Mouse (Mus musculus): Measurements from ENCODE around the gene Dctn2. TPM values are rescaled to one million over a fixed set of nuclear protein-coding genes. Genes with fewer than 3 reads are reported as not detected.

The Dctn2 gene
- total and polyA plus RNA-seq, 3 experiments = 240 to 297 TPM; not detected in 1

DNA sequence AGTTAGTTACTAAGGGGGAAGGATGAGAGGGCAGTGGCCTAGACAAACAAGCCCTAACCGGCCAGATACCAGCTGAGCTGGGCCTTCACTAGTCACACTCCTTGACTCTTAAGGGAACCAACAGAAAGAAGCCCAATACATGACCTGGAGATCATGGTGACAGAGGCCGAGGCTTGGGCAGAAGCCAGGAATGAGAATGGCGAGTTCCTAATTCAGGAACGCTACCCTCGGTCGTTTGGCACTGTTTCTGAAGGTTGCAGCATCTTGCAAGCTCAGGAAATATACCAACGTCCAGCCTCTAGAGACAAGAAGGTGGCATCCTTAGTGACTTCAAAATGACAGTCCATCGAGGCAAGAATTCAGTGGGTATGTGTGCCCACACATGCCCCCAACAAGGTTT lies 1.8 kb upstream of the Dctn2 start:
- Histone ChIP-seq H3K9ac (ENCODE audit: control insufficient read depth, low read depth, low read length, poor library complexity, severe bottlenecking) (no peak overlapping the region), H3K36me3 (ENCODE audit: control insufficient read depth in 1 of 2, insufficient read depth in 2 of 2, low read length in 2 of 2) (peaks cover 2 to 10% of the 10 kb centered on the region in 2 experiments; a peak in 2 of 4 replicates), H3K27ac (ENCODE audit: control insufficient read depth, low read depth, low read length) (no peak overlapping the region), H3K27me3 (ENCODE audit: control insufficient read depth in 1 of 2, insufficient read depth in 2 of 2, low read length in 2 of 2) (no peaks in the 10 kb centered on the region), H3K79me2 (ENCODE audit: control insufficient read depth, insufficient read depth, low read length, poor library complexity) (peaks cover 16% of the 10 kb centered on the region), H3K9me3 (replicated peaks; ENCODE audit: insufficient read depth, low read length) (no peaks in the 10 kb centered on the region), H3K4me3 (ENCODE audit: control insufficient read depth in 1 of 2, insufficient read depth in 1 of 2, low read depth in 2 of 2, low read length in 2 of 2) (no peak overlapping the region), H3K4me1 (ENCODE audit: control insufficient read depth in 1 of 2, insufficient read depth in 2 of 2, low read length in 2 of 2) (peaks cover 0 to 24% of the 10 kb centered on the region in 2 experiments)
- no peak for TF ChIP-seq NELFE (IDR thresholded peaks at IDR 0.05; ENCODE audit: low read depth, low read length)
- TF ChIP-seq ZNF384 (IDR thresholded peaks at IDR 0.05; ENCODE audit: low read depth, low read length) = no peak
- TF ChIP-seq ETS1 (IDR thresholded peaks at IDR 0.05; ENCODE audit: low read depth, low read length) = no peak
- no peak for TF ChIP-seq POLR2AphosphoS5 (IDR thresholded peaks at IDR 0.05; ENCODE audit: borderline replicate concordance, low read depth, low read length)
- no peak for TF ChIP-seq MAZ (IDR thresholded peaks at IDR 0.05; ENCODE audit: low read depth, low read length)
- no peak for TF ChIP-seq POLR2AphosphoS2 (IDR thresholded peaks at IDR 0.05; ENCODE audit: low read length)
- no peak for TF ChIP-seq MYB (IDR thresholded peaks at IDR 0.05; ENCODE audit: low read depth, low read length)
- no peak for TF ChIP-seq POLR2A (IDR thresholded peaks at IDR 0.05; ENCODE audit: control insufficient read depth in 1 of 2, insufficient read depth in 1 of 2, low read depth in 1 of 2, low read length in 2 of 2, poor library complexity in 1 of 2)
- TF ChIP-seq HCFC1 (IDR thresholded peaks at IDR 0.05; ENCODE audit: low read depth, low read length) = no peak
- no peak for TF ChIP-seq CHD1 (IDR thresholded peaks at IDR 0.05; ENCODE audit: low read depth, low read length)
- no peak for TF ChIP-seq SMC3 (IDR thresholded peaks at IDR 0.05; ENCODE audit: low read depth, low read length)
- no peak for TF ChIP-seq MYC (IDR thresholded peaks at IDR 0.05; ENCODE audit: low read depth, low read length)
- TF ChIP-seq CTCF (IDR thresholded peaks at IDR 0.05 in 2 of 3, conservative IDR thresholded peaks at IDR 0.05 in 1 of 3; ENCODE audit: control insufficient read depth in 1 of 3, insufficient read depth in 1 of 3, low read depth in 2 of 3, low read length in 3 of 3, poor library complexity in 1 of 3, severe bottlenecking in 1 of 3) = no peak
- TF ChIP-seq USF1 (IDR thresholded peaks at IDR 0.05; ENCODE audit: low read depth, low read length) = no peak
- no peak for TF ChIP-seq TAL1 (IDR thresholded peaks at IDR 0.05; ENCODE audit: low read length)
- TF ChIP-seq JUND (IDR thresholded peaks at IDR 0.05; ENCODE audit: low read depth, low read length) = no peak
- no peak for TF ChIP-seq RAD21 (IDR thresholded peaks at IDR 0.05; ENCODE audit: low read depth, low read length)
- TF ChIP-seq CHD2 (IDR thresholded peaks at IDR 0.05; ENCODE audit: low read length) = no peak
- TF ChIP-seq USF2 (IDR thresholded peaks at IDR 0.05; ENCODE audit: borderline replicate concordance in 1 of 2, insufficient read depth in 1 of 2, low read depth in 1 of 2, low read length in 2 of 2) = no peak
- no peak for TF ChIP-seq UBTF (IDR thresholded peaks at IDR 0.05; ENCODE audit: borderline replicate concordance, insufficient read depth, low read depth, low read length)
- DNase-seq (ENCODE audit: low read depth, low spot score) = no peak

GRCm38 (mm10) chr10:127264971-127265370 lies 1.2 kb upstream of the Dctn2 start:
- Histone ChIP-seq H3K36me3 (ENCODE audit: control insufficient read depth in 1 of 2, insufficient read depth in 2 of 2, low read length in 2 of 2) (peaks cover 2 to 12% of the 10 kb centered on the region in 2 experiments; a peak in 3 of 4 replicates), H3K9me3 (replicated peaks; ENCODE audit: insufficient read depth, low read length) (no peaks in the 10 kb centered on the region), H3K9ac (ENCODE audit: control insufficient read depth, low read depth, low read length, poor library complexity, severe bottlenecking) (no peak overlapping the region), H3K4me3 (ENCODE audit: control insufficient read depth in 1 of 2, insufficient read depth in 1 of 2, low read depth in 2 of 2, low read length in 2 of 2) (no peak overlapping the region), H3K27ac (ENCODE audit: control insufficient read depth, low read depth, low read length) (no peak overlapping the region), H3K79me2 (ENCODE audit: control insufficient read depth, insufficient read depth, low read length, poor library complexity) (peaks cover 17% of the 10 kb centered on the region), H3K4me1 (ENCODE audit: control insufficient read depth in 1 of 2, insufficient read depth in 2 of 2, low read length in 2 of 2) (peaks cover 0 to 24% of the 10 kb centered on the region in 2 experiments), H3K27me3 (ENCODE audit: control insufficient read depth in 1 of 2, insufficient read depth in 2 of 2, low read length in 2 of 2) (no peaks in the 10 kb centered on the region)
- no peak for DNase-seq (ENCODE audit: low read depth, low spot score)
- no peak for TF ChIP-seq MYC (IDR thresholded peaks at IDR 0.05; ENCODE audit: low read depth, low read length)
- no peak for TF ChIP-seq ZNF384 (IDR thresholded peaks at IDR 0.05; ENCODE audit: low read depth, low read length)
- TF ChIP-seq TAL1 (IDR thresholded peaks at IDR 0.05; ENCODE audit: low read length) = no peak
- TF ChIP-seq MAZ (IDR thresholded peaks at IDR 0.05; ENCODE audit: low read depth, low read length) = no peak
- no peak for TF ChIP-seq UBTF (IDR thresholded peaks at IDR 0.05; ENCODE audit: borderline replicate concordance, insufficient read depth, low read depth, low read length)
- TF ChIP-seq KAT2A (conservative IDR thresholded peaks at IDR 0.05; ENCODE audit: low read depth, low read length) = no peak
- TF ChIP-seq E2F4 (IDR thresholded peaks at IDR 0.05; ENCODE audit: borderline replicate concordance, low read depth, low read length) = no peak
- TF ChIP-seq HCFC1 (IDR thresholded peaks at IDR 0.05; ENCODE audit: low read depth, low read length) = no peak
- TF ChIP-seq CHD2 (IDR thresholded peaks at IDR 0.05; ENCODE audit: low read length) = no peak

Data from MEL (cell line).